Mouse (Mus musculus): ENCODE measurements around the gene Btbd9.

The Btbd9 gene

GRCm38 (mm10) chr17:30485067-30485854 lies 91.0 kb downstream of the Btbd9 start:
- DNase-seq (ENCODE audit: low read depth, low spot score) = no peak

- DNase-seq (ENCODE audit: low read depth, low spot score) = no peak
Observed at GRCm38 (mm10) chr17:30484446-30485066, 91.7 kb downstream of the Btbd9 start.

DNA sequence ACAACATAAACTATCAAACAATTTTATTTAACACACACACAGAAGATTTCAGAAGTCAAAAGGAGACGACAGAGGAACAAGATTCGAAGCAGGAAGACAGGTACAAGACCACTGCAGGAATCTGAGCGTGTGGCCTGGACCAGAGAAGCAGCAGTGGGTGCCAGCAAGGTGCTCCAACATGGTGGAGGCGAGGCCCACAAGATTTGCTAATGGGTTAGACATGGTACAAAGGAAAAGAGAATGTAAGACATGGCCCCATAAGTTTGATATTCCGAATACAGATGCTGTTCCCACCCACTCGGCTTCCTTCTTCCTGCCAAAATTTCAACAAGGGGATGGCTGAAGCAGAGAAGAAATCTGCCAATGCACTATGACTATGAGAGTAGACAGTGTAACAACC lies 94.5 kb downstream of the Btbd9 start:
- no peak for DNase-seq (ENCODE audit: low read depth, low spot score)

GRCm38 (mm10) chr17:30481341-30481740 lies 94.9 kb downstream of the Btbd9 start:
- DNase-seq (ENCODE audit: low read depth, low spot score) = no peak

GRCm38 (mm10) chr17:30480381-30480780 lies 95.9 kb downstream of the Btbd9 start:
- no peak for DNase-seq (ENCODE audit: low read depth, low spot score)

DNA sequence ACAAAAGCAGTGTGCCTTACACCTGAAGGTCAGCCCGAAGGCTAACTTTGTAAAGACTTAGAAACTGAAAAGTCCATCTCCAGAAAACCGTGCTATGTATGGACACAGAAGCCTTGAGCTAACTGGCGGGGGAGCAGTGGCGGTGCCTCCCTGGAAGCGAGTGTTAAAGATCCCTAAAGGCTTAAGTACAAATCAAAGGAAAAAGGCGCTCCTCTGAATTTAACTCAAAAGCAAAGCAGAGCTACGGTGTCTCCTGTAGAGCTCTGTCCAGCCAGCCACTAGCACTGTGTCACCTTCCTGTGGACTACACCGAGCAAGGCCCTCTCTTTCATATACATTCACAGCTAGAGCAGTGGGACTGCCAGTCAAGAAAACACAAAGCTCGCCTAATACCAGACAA lies 98.1 kb downstream of the Btbd9 start:
- no peak for DNase-seq (ENCODE audit: low read depth, low spot score)

DNA sequence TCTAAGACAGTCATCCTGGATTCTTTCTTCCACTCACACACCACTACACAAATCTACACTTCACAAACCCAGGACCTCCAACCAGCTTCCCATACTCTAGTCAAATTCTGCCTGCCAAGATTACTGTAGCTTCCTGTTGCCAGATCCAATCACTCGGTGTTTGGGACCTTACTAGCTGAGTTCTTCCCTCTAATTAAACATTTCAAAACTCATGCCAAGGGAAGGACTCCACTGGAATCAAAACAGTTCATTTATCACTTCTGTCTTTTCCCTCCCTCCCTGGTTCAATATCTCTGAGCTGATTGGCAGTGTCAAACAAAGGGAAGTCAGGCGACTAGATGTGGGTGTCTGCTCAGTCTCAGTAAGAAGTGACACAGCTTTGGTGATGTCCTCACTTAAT lies 101.7 kb downstream of the Btbd9 start:
- DNase-seq (ENCODE audit: low read depth, low spot score) = no peak

GRCm38 (mm10) chr17:30472776-30473175 lies 103.5 kb downstream of the Btbd9 start:
- no peak for DNase-seq (ENCODE audit: low read depth, low spot score)

DNA sequence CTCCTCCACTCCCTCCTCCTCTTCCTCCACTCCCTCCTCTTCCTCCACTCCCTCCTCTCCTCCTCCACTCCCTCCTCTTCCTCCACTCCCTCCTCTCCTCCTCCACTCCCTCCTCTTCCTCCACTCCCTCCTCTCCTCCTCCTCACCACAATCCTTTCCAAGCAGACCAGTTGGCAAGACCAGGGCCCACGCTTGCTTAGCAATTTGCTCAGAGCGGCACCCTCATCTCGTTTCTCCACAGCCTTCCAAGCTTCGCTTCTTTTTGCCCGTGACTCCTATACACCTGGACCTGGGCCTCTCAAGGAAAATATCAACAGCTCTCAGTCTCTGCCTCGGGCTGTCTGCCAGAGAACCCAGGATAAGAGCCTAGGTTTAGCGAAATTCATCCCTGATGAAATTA lies 104.8 kb downstream of the Btbd9 start:
- DNase-seq (ENCODE audit: low read depth, low spot score) = no peak

- peak; percentile 48 for DNase-seq (ENCODE audit: low read depth, low spot score)
Observed at GRCm38 (mm10) chr17:30470790-30471189, 105.5 kb downstream of the Btbd9 start.

- no peak for DNase-seq (ENCODE audit: low read depth, low spot score)
Observed at GRCm38 (mm10) chr17:30470286-30470685, 106.0 kb downstream of the Btbd9 start.

- DNase-seq (ENCODE audit: low read depth, low spot score) = no peak
Observed at GRCm38 (mm10) chr17:30469511-30470076, 106.7 kb downstream of the Btbd9 start.

DNA sequence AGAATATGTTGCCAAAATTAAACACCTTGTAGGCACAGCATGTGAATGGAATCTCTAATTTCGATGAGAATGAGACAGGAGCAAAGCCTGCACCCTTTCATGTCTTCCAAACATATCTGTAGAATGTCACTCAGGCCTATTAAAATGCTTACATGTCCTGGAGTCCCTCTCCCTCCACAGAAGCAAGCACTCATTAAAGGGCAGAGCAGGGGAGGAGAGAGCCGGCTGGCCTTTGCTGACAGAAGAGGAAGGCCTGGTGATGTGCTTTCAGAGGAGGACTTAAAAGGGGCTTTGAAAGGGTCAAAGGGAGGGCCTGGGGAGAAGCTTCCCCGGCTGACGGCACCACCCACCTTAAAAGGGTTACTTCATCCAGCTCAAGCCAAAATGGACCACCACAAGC lies 107.9 kb downstream of the Btbd9 start:
- peak; percentile 37 for DNase-seq (ENCODE audit: low read depth, low spot score)

DNA sequence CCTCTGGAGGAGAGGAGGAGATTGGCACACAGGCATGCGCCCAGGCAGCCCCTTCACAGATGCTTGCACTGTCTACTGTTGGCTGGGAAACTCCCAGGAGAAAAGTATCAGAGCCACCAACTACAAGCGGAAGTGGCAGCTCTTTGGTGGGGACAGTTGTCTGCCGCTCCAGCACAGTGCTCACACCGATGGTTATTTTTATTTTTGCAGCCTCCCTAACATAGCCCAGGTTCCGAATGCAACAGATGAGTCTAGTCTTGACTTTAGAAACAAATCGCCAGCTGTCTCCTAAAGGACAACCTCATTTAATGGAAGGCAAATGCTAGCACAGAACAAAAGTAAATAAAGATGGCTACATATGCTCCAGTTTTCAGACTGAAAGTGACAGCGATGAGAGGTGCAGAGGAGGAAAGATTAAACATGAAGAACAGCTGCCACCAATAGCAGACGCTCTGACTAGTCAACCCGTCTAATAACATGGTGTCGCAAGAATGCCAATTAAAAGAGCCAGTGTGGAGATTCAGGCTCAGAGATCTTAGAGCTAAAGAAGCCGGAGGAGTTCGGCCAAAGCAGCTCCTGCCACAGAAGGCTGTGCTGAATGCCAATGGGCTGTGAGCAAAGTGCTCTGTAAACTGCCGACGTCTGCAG lies 108.6 kb downstream of the Btbd9 start:
- DNase-seq (ENCODE audit: low read depth, low spot score) = no peak

GRCm38 (mm10) chr17:30465060-30465762 lies 111.1 kb downstream of the Btbd9 start:
- DNase-seq (ENCODE audit: low read depth, low spot score) = no peak

GRCm38 (mm10) chr17:30464240-30464745 lies 112.0 kb downstream of the Btbd9 start:
- no peak for DNase-seq (ENCODE audit: low read depth, low spot score)

- DNase-seq (ENCODE audit: low read depth, low spot score) = no peak
Observed at GRCm38 (mm10) chr17:30460727-30461349, 115.5 kb downstream of the Btbd9 start.

- no peak for DNase-seq (ENCODE audit: low read depth, low spot score)
Observed at GRCm38 (mm10) chr17:30459706-30460105, 116.6 kb downstream of the Btbd9 start.

DNA sequence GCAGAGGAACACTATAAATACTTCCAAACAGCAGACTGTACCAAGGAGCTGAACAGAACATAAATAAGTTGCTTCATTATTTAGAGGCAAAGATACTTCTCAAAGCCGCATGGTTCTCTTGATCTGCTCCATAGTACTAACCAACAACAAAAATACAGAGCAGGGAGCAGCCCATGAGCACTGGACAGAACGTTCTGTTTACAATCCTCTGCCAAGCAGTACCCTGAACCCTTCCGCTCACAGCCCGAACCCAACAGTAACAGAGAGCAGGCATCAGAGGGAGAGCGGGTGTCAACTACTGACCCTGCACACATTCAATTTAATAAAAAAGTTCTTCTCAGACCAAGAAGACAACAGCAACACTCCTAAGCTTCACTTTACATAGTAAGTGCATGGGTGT lies 117.4 kb downstream of the Btbd9 start:
- no peak for DNase-seq (ENCODE audit: low read depth, low spot score)

DNA sequence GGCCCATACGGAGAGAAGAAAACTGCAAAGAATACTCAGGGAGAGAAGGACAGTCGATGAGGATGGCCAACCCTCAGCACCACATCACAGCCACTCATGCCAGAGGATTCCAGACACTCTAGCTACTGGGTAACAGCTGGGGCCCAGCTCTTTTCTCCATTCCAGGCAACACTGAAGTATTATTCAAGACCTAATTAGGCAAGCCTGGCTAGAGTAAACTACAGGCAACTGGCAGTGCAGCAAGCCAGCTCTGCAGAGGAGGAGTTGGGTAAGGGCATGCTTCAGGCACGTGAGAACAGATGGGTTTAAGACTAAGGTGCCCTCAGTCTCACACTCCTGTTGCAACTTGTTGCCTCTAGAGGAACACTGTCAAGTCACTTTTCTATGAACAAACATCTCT lies 118.0 kb downstream of the Btbd9 start:
- DNase-seq (ENCODE audit: low read depth, low spot score) = no peak

DNA sequence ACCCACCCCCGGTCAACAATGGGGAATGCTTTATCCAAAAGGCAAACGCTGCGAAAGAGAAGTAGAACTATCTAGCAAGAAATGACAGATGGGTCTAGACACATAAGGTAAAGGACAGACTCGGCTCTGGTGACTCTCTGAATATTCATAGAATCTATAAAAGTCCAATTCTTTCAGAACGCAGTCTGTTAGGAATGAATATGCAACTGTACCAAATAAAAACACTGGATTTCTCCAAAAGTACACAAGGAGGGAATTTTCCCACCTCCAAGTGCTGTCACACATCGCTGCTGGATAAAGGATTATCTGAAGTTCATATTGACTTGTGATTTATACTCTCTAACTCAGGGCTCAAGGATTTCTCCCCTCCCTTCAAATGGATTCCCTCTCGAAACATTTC lies 118.8 kb downstream of the Btbd9 start:
- no peak for DNase-seq (ENCODE audit: low read depth, low spot score)
